Mouse (Mus musculus) cerebral cortex, adult 2 months (tissue): ENCODE data around the gene Hsd3b4.

Experiments used
- WGBS: fragments of 180-500 bp; shearing (Covaris S2); methylation state at CpG from one replicate; pipeline ENCODE4 v1.1.7; 2018; 5-methylcytosine and 5-hydroxymethylcytosine counted together

The Hsd3b4 gene

GRCm38 (mm10) chr3:98510414-98510813 lies at the start of gene Hsd3b4:
Gene Hsd3b4 (minus strand): TSS chr3:98510514.
- WGBS: no CpG with 5 or more reads among the region's 1 CpGs

- no CpG with 5 or more reads among the region's 1 CpGs for WGBS
These were observed 40.5 kb upstream of the Hsd3b4 start for GRCm38 (mm10) chr3:98550832-98551231.

GRCm38 (mm10) chr3:98550215-98550614 lies 39.9 kb upstream of the Hsd3b4 start:
- no CpG with 5 or more reads among the region's 2 CpGs for WGBS

- WGBS: 71% methylated on average over 1 of the region's 1 CpGs
These were observed 38.2 kb upstream of the Hsd3b4 start for GRCm38 (mm10) chr3:98548495-98548894.

- WGBS: no CpG with 5 or more reads among the region's 1 CpGs
These were observed 14.2 kb upstream of the Hsd3b4 start for GRCm38 (mm10) chr3:98524552-98524951.

- WGBS: 0% methylated on average over 1 of the region's 2 CpGs
These were observed 12.5 kb upstream of the Hsd3b4 start for GRCm38 (mm10) chr3:98522779-98523178.

- no CpG with 5 or more reads among the region's 5 CpGs for WGBS
These were observed 3.1 kb downstream of the Hsd3b4 start for GRCm38 (mm10) chr3:98507229-98507628.

GRCm38 (mm10) chr3:98496762-98497161 lies 13.6 kb downstream of the Hsd3b4 start:
- no CpG with 5 or more reads among the region's 2 CpGs for WGBS

- WGBS: no CpG with 5 or more reads among the region's 1 CpGs
These were observed 39.3 kb downstream of the Hsd3b4 start for GRCm38 (mm10) chr3:98471057-98471456.

GRCm38 (mm10) chr3:98469323-98469722 lies 41.0 kb downstream of the Hsd3b4 start:
- WGBS: 11% methylated on average over 1 of the region's 2 CpGs

GRCm38 (mm10) chr3:98457026-98457425 lies 53.3 kb downstream of the Hsd3b4 start, which contains the start of gene Gm4450:
Gene Gm4450 (minus strand): TSS chr3:98457126.
- 77% methylated on average over 1 of the region's 1 CpGs for WGBS

GRCm38 (mm10) chr3:98453786-98454185 lies 56.5 kb downstream of the Hsd3b4 start:
- WGBS: 89% methylated on average over 5 of the region's 5 CpGs
